Mouse (Mus musculus) retina, postnatal 1 day (tissue): Measurements from ENCODE around the gene Slc39a11.

Experiments
- DNase-seq: peaks from one replicate; pipeline ENCODE4 v3.0.0-alpha.2; 2012

The Slc39a11 gene

DNA sequence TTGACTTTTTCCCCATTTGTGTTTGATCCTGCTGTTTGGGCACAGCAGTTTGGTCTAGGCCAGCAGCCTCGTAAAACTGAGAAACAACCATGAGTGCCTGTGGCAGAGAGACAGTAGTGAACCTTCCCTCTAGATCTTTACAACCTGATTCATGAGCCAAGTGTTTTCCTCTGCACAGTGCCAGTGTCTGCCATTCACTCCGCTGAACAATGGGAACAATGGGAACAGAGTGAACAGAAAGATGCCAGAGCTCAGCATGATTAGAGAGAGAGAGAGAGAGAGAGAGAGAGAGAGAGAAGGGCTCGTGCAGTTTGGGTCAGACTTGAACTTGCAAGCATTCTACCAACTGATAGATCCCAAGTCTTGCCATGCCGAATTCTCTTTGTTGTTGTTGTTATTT, 199.2 kb downstream of the Slc39a11 start:
- peak; percentile 71 for DNase-seq

DNA sequence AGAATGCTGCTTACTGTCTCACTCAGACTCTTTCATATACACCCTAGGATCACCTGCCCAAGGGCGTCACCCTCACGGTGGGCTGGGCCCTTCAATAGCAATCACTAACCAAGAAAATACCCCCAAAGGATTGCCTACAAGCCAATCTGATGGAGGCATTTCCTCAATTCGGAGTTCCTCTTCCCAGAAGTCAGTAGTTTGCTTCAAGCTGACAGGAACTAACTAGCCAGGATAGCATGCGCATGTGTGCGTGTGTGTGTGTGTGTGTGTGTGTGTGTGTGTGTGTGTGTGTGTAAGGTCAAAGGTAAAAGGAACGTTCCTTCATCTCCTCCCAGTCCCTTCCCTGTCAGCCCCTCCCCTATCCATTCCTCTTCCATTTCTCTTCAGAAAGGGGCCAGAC, 199.9 kb downstream of the Slc39a11 start:
- DNase-seq, result no peak

GRCm38 (mm10) chr11:113442036-113442435, 207.8 kb downstream of the Slc39a11 start:
- DNase-seq, result no peak

- DNase-seq, result peak; percentile 97
Observed at GRCm38 (mm10) chr11:113439328-113440030, 210.4 kb downstream of the Slc39a11 start.

DNA sequence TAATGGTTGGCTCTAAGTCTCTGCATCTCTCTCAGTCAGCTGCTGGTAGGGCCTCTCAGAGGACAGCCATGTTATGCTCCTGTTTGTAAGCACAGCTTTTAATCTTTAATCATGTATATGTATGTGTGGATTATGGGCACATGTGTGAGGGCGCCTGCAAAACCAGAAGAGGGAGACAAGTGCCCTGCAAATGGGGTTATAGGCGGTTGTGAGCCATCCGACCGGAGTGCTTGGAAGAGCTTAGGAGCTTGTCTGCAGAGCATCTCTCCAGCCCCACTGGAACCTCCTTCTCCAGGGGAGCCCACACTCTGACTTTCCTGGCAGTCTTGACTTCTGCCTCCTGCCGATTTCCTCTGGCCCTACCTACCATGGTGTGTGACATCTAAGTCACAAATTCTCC, 211.0 kb downstream of the Slc39a11 start:
- no peak for DNase-seq

- no peak for DNase-seq
Observed at GRCm38 (mm10) chr11:113437357-113437756, 212.5 kb downstream of the Slc39a11 start.

DNA sequence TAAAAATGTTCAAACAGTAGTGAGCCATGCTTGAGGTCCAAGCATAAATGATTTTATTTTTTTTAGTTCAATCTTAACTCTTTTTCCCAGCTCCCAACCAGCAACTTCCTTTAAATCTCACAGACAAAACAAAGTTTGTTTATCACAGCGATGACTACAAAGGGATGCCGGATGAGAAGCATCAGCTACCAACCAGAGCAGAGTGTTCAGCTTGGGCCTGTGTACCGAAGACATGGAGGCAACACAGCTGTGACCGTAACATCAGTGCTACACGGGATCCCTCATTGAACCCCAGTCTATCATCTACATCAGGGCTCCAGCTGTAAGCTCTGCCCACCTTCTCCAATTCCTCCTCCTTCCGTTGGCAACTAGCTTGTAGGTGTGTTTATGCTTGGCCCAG, 213.6 kb downstream of the Slc39a11 start:
- no peak for DNase-seq

DNA sequence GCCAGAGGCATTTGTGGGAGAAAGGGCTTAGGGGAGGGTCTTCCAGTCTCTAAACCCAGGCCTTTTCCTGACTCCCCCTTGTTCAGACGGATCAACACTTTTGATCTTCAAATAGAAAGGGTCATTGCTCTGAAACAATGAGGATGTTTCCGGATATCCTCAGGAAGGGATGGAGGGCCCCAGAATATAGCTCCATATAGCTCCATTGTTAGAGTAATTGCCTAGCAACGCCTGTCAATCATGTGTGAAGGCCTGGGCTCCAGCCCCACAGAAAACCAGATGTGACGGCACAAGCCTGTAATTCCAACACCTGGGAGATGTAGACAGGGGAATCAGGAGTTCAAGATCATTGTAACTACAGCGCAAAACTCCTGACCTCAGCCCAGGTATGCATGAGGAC, 214.2 kb downstream of the Slc39a11 start:
- peak; percentile 57 for DNase-seq

DNA sequence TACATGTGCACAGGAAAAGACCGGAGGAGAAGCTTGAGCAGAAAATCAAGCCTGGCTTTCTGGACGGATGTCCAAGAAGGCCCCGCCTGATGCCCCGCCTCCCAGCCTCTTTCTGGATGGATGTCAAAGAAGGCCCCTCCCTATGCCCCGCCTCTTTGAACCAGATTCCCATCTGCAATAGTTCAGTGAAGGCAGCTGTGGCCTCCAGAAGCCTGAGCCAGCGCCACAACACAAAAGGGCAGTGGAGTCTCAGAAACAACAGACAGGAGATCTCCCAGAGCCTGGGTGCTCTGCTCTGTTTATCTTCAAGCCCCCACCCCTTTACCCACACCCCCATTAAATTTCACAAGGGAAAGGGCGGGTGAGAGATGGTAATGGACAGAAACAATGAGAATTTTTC, 218.7 kb downstream of the Slc39a11 start:
- peak; percentile 96 for DNase-seq

DNA sequence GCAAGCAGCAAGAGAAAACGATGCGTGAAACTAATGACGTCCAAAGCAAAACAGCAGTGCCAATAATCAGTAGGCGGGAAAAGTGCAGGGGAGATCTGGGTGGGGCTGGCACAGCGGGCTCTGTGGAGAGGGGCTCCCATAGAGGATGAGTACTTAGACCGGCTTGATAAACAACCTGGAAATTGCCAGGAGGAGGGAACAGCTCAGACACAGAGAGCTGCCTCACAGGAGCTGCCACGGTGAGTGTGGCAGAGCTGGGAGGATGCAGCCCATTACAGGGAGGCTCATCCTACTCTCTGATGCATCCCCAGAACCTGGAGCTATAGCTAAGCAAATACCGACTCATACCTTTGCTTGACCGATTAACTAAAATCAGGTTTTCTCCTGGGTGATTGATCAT, 224.0 kb downstream of the Slc39a11 start:
- DNase-seq, result no peak

GRCm38 (mm10) chr11:113425454-113425853, 224.4 kb downstream of the Slc39a11 start:
- DNase-seq, result no peak

GRCm38 (mm10) chr11:113424765-113425164, 225.1 kb downstream of the Slc39a11 start:
- peak; percentile 36 for DNase-seq

DNA sequence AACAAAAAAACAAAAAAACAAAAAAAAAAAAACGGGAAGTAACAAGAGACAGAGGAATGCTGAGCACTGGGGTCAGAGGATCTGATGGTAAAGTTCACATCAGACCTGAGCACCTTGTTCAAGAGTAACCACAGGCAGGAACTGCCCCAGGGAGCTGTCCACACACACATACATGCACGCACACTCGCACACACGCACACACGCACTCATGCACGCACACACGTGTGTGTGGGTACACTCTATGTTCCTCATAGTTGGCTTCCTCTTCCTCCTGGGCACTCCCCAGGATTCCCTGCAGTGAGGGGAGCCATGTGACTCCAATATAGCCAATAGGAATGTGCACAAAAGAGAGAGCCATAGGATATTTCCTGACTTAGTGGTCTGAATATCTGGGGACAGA, 227.3 kb downstream of the Slc39a11 start:
- no peak for DNase-seq

DNA sequence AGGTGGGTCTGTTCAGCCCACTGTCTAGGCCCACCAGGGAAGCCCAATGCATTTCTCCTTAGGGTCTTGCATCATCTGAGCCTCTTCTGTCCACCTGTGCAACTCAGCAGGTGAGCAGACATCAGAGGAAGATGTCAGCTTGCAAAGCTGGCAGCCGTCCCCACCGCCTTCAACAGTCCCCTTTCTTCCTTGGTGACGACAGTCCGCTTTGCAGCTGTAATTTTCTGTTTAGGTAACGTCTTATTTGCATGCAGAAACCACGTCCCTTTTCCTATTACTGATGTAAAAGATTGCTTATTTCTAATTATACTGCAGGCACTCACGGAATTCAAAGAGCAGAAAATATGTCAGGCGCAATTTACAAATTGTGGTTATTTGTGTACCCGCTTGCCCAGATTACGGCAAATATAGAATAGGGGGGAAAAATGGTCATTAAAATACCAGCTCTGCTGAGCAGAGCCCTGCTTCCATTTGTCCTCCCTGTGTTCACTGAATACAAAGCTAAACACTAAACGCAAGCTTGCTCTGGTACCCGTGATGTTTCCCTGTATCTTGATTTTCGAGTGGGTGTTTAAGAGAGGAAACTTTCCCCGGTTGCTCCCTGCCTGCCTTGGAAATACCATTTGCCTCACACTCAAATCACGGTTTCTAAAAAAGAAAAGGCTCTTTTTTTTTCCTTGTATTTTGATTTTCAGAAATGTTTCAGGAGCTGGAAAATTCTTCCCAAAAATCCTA, 230.8 kb downstream of the Slc39a11 start:
- no peak for DNase-seq

DNA sequence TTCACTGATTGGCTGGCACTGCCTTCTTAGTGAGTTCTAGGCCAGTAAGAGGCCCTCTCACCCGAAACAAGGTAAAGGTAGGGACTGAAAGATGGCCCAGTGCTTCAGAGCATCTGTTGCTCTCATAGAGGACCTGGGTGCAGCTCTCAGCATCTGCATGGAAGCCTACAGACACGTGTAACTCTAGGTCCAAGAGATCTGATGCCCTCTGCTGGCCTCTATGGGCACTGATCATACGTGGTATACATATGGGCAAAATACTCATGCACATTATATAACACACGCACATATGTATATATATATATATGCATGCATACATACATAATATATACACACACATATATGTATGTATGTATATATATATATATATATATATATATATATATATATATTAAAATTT, 231.9 kb downstream of the Slc39a11 start:
- no peak for DNase-seq

DNA sequence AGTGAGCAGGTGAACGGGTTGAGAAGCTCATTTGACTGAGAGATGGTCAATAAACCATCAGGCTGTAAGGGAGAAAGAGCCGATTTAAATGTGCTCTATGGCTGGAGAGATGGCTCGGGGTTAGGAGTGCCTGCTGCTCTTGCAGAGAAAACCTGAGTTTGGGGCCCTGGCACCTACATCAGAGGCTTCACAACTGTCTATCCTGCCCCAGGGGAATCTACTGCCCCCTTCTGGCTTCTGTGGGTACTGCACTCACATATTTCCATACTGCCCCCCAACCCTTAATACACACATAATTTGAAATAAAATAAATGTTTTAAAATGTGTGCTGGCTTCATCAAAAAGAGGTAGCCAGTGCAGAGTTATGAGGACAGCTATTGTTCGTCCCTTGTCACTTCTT, 237.3 kb downstream of the Slc39a11 start:
- no peak for DNase-seq

DNA sequence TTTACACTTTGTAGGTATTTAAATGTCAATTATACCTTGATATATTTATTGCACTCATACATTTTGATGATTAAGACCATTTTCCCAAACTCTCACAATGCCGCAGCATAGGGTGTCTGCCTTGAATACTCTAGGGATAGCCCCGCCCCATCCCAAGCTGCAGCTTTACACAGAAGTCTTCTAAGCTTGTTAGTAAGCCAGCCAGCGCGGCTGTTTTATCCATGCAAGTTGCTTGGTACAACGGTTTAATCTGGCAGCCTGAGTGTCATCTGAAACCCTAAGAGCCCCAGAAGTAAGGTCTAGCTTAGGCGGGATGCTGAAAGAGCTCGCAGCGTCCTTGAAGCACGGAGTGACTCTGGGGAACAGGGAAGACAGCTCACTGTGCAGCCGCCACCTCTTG, 238.1 kb downstream of the Slc39a11 start:
- DNase-seq, result peak; percentile 59

- no peak for DNase-seq
Observed at GRCm38 (mm10) chr11:113409121-113409520, 240.8 kb downstream of the Slc39a11 start.

DNA sequence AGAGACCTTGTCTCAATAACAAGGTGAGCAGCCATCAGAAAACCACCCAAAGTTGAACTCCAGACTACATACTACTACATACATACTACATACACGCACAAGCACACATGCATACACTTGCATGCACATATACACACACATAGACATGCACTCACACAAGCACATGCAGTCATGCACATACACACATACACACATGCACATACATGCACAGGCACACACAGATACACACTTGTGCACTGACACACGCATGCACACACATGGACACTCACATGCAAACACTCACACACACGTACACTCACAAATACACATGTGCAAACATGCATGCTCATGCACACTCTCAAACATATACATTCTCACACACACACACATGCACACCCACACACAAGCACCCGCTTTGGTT, 242.4 kb downstream of the Slc39a11 start:
- DNase-seq, result no peak

GRCm38 (mm10) chr11:113400868-113401267, 249.0 kb downstream of the Slc39a11 start:
- no peak for DNase-seq

- no peak for DNase-seq
Observed at GRCm38 (mm10) chr11:113399601-113400000, 250.3 kb downstream of the Slc39a11 start.

DNA sequence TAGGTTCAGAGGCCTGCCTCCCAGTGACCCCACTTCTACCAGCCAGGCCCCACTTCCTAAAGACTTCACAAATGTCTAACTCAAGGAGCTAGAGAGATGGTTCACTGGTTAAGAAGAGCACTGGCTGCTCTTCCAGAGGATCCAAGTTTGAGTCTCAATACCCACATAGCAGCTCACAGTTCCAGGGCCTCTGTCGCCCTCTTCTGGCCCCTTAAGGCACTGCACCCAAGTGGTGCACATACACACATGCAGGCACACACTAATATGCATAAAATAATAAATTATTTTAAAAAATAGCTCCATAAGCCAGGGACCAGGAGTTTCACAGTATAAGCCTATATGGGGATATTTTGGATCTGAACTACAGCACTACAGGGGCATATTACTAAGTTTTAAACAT, 252.5 kb downstream of the Slc39a11 start:
- no peak for DNase-seq

GRCm38 (mm10) chr11:113393366-113394150, 256.3 kb downstream of the Slc39a11 start:
- peak; percentile 85 for DNase-seq

DNA sequence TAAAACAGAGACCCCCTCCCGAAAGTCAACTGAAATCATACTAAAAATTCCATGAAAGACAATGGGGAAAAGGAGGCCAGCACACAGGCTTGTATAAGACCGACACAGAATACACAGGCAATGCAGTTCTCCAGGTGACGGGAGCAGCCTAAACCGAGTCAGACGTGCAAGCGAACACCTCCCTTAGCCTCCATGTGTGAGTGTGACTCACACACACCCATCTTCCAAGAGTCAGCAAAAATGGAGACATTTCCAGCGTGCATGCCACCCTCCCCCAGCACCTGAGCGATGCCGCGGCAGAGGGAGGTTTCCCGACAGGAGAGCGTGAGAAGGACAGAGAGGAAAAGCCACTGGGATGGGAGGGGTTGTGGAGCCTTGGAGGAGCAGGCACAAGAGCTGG, 258.2 kb downstream of the Slc39a11 start:
- DNase-seq, result no peak
